Mouse (Mus musculus): Measurements from ENCODE around the gene Ptgs1. TPM values are rescaled to one million over a fixed set of nuclear protein-coding genes. Genes with fewer than 3 reads are reported as not detected.

Ptgs1 gene
- total RNA-seq, 2 experiments from 2014 or later, result 15.5 to 19.8 TPM

GRCm38 (mm10) chr2:36238951-36239350 is 8.7 kb downstream of the Ptgs1 start:
- intact Hi-C loops (cut with DNase I), result no loop called here
- no peak for DNase-seq (ENCODE audit: low spot score in 2 of 2)

- intact Hi-C loops (cut with DNase I), result no loop called here
- no peak for DNase-seq (ENCODE audit: low spot score in 2 of 2)
Measured at GRCm38 (mm10) chr2:36242514-36242913, 12.3 kb downstream of the Ptgs1 start.

GRCm38 (mm10) chr2:36243296-36243891 is 13.2 kb downstream of the Ptgs1 start:
- intact Hi-C loops (cut with DNase I), result no loop called here
- DNase-seq (ENCODE audit: low spot score in 2 of 2), result no peak

DNA sequence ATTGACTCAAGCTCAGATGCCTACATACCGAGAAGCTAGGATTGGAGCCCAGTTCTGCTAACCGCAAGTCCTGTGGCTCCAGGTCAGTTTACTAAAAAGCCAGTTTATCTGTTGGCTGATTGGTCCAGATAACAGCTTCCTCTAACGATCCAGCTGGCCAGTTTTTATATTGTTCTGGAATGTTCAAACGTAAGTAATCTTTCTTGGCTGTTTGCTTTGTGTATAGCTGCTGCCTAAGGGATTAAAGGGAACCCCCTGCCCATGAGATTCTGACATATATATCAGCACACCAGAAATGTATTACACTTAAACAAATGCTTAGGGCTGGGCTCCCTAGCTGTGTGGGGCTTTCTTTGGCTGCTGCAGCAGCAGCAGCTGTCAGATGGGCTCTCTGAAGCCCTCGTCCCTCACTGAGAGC is 13.7 kb downstream of the Ptgs1 start:
- intact Hi-C loops (cut with DNase I), result no loop called here
- DNase-seq (ENCODE audit: low spot score in 2 of 2), result no peak

DNA sequence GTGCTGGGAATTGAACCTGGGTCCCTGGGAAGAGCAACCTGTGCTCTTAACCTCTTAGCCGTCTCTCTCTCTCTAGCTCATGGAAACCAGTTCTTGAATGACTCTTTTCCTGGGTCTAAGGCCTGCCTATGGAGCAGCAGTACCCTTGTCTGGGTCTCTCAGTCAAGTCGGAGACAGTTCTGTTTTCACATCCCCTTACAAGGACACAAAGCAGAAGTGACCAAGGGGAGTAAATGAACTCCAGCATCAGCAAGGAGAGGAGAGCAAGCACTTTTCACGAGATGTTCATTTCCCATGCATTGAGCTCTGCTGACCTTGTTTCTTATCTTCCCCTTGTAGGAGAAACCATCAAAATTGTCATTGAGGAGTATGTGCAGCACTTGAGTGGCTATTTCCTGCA is 14.5 kb downstream of the Ptgs1 start:
- intact Hi-C loops (cut with DNase I), result no loop called here
- DNase-seq (ENCODE audit: low spot score in 2 of 2), result no peak

GRCm38 (mm10) chr2:36247964-36248363 is 17.7 kb downstream of the Ptgs1 start:
- intact Hi-C loops (cut with DNase I), result no loop called here
- no peak for DNase-seq (ENCODE audit: low spot score in 2 of 2)

- intact Hi-C loops (cut with DNase I), result no loop called here
- DNase-seq (ENCODE audit: low spot score in 2 of 2), result no peak
Measured at GRCm38 (mm10) chr2:36251156-36251555, 20.9 kb downstream of the Ptgs1 start.

DNA sequence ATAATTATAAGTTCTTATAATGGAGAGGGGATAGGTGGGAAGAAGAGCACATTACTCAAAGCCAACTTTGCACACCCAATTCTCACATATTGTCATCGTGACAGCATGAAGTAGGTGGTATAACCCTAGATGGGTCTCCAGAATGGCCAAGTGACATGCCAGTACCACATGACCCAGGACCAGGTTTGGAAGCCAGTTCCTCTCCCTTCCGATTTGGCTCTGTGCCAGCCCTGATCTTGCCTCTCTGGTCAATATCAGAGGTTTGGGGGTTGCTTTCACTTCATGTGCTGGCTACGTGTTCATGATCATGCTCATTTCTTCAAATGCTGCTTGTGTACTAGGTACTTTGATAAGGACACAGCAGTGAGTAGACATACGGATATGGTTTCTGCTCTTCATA is 22.3 kb downstream of the Ptgs1 start:
- DNase-seq (ENCODE audit: low spot score in 2 of 2), result no peak
- intact Hi-C loops (cut with DNase I), result no loop called here

GRCm38 (mm10) chr2:36254445-36254844 is 24.2 kb downstream of the Ptgs1 start:
- intact Hi-C loops (cut with DNase I), result no loop called here
- DNase-seq (ENCODE audit: low spot score in 2 of 2), result no peak

- intact Hi-C loops (cut with DNase I), result no loop called here
- no peak for DNase-seq (ENCODE audit: low spot score in 2 of 2)
Measured at GRCm38 (mm10) chr2:36256931-36257330, 26.7 kb downstream of the Ptgs1 start.

- intact Hi-C loops (cut with DNase I), result no loop called here
- no peak for DNase-seq (ENCODE audit: low spot score in 2 of 2)
Measured at GRCm38 (mm10) chr2:36259382-36259781, 29.2 kb downstream of the Ptgs1 start.

DNA sequence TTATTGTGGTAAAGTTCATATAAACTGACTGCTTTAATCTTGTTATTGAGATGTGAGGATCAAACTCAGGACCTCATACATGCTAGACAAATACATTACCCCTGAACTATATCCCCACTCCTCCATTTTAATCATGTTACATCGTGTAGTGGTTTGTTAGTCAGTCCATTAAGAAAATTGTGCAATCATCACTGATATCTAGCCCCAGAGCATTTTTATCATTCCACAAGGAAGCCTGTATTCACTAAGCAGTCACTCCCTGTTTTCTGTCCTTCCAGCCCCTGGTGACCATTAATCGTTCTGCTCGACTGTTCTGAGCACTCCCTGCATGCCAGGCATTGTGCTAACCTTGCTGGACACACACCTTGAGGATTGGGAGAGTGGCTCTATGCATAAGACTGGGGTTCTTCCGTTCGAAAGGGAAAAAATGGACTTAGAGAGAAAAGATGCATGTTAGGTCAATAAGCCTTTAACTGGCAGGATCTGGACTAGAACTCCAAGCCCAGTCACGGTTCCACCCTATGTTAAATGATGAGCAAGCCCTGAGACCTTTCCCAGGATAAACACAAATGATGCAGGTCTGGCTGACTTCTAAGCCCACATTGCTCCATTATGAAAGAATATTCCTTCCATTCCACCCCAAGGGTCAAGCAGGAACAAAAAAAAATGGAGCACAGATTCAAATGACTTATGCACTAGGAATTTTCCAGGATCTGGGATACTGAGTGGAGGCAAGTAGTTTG is 29.7 kb downstream of the Ptgs1 start:
- no peak for DNase-seq (ENCODE audit: low spot score in 2 of 2)
- intact Hi-C loops (cut with DNase I), result no loop called here

- intact Hi-C loops (cut with DNase I), result no loop called here
Measured at GRCm38 (mm10) chr2:36262025-36262424, 31.8 kb downstream of the Ptgs1 start.

GRCm38 (mm10) chr2:36269458-36269857 is 39.2 kb downstream of the Ptgs1 start:
- intact Hi-C loops (cut with DNase I), result no loop called here
- no peak for DNase-seq (ENCODE audit: low spot score in 2 of 2)

More at GRCm38 (mm10) chr2:36262025-36262424, 31.8 kb downstream of the Ptgs1 start:
- DNase-seq (ENCODE audit: low spot score in 2 of 2), result no peak

GRCm38 (mm10) chr2:36270186-36270585 is 40.0 kb downstream of the Ptgs1 start:
- intact Hi-C loops (cut with DNase I), result no loop called here
- DNase-seq (ENCODE audit: low spot score in 2 of 2), result no peak

- no peak for DNase-seq (ENCODE audit: low spot score in 2 of 2)
- intact Hi-C loops (cut with DNase I), result no loop called here
Measured at GRCm38 (mm10) chr2:36271085-36271484, 40.9 kb downstream of the Ptgs1 start.

- intact Hi-C loops (cut with DNase I), result no loop called here
- DNase-seq (ENCODE audit: low spot score in 2 of 2), result no peak
Measured at GRCm38 (mm10) chr2:36272288-36272950, 42.2 kb downstream of the Ptgs1 start.

GRCm38 (mm10) chr2:36276454-36276853 is 46.2 kb downstream of the Ptgs1 start:
- intact Hi-C loops (cut with DNase I), result loop anchor here (1.0 kb wide), 1 partner anchor 267 kb away; no protein-coding TSS in a partner anchor
- DNase-seq (ENCODE audit: low spot score in 2 of 2), result peak; percentile 68 to 72

GRCm38 (mm10) chr2:36278760-36279159 is 48.5 kb downstream of the Ptgs1 start:
- DNase-seq (ENCODE audit: low spot score in 2 of 2), result no peak
- intact Hi-C loops (cut with DNase I), result loop anchor here (2.0 kb wide), 1 partner anchor 64 kb away; no protein-coding TSS in a partner anchor

- intact Hi-C loops (cut with DNase I), result no loop called here
- DNase-seq (ENCODE audit: low spot score in 2 of 2), result no peak
Measured at GRCm38 (mm10) chr2:36281138-36281537, 50.9 kb downstream of the Ptgs1 start.

GRCm38 (mm10) chr2:36282301-36282700 is 52.1 kb downstream of the Ptgs1 start:
- intact Hi-C loops (cut with DNase I), result no loop called here
- DNase-seq (ENCODE audit: low spot score in 2 of 2), result no peak
